Mouse (Mus musculus): ENCODE data around the gene Slc6a11. TPM values are rescaled to one million over a fixed set of nuclear protein-coding genes. Genes with fewer than 3 reads are reported as not detected.

The Slc6a11 gene
- under 1 TPM in 1 of 2 experiments, not detected in 1; 0.13 TPM for total RNA-seq (2021)
- long read RNA-seq, experiment 1, result 0 reads
- long read RNA-seq, experiment 2, result 0 reads

GRCm38 (mm10) chr6:114131122-114131872 is at the start of gene Slc6a11:
Slc6a11 (plus strand) TSS chr6:114131241.
- peak; percentile 5 to 6 for DNase-seq

GRCm38 (mm10) chr6:114087106-114087505 is 43.9 kb upstream of the Slc6a11 start:
- peak; percentile 41 to 66 for DNase-seq

GRCm38 (mm10) chr6:114089626-114090025 is 41.4 kb upstream of the Slc6a11 start:
- DNase-seq, result peak; percentile 47 to 52

GRCm38 (mm10) chr6:114092216-114092615 is 38.8 kb upstream of the Slc6a11 start:
- DNase-seq, result no peak

- no peak for DNase-seq
Observed at GRCm38 (mm10) chr6:114094251-114094650, 36.8 kb upstream of the Slc6a11 start.

- DNase-seq, result no peak
Observed at GRCm38 (mm10) chr6:114096574-114096973, 34.5 kb upstream of the Slc6a11 start.

- no peak for DNase-seq
Observed at GRCm38 (mm10) chr6:114101923-114102322, 29.1 kb upstream of the Slc6a11 start.

- DNase-seq, result no peak
Observed at GRCm38 (mm10) chr6:114119507-114119906, 11.5 kb upstream of the Slc6a11 start.

GRCm38 (mm10) chr6:114125530-114125929 is 5.5 kb upstream of the Slc6a11 start:
- DNase-seq, result no peak

- DNase-seq, result no peak
Observed at GRCm38 (mm10) chr6:114132472-114132871, 1.4 kb downstream of the Slc6a11 start.

GRCm38 (mm10) chr6:114132916-114133315 is 1.9 kb downstream of the Slc6a11 start:
- no peak for DNase-seq

GRCm38 (mm10) chr6:114138970-114139369 is 7.9 kb downstream of the Slc6a11 start:
- no peak for DNase-seq

GRCm38 (mm10) chr6:114141481-114141880 is 10.4 kb downstream of the Slc6a11 start:
- DNase-seq, result no peak

- DNase-seq, result no peak
Observed at GRCm38 (mm10) chr6:114142480-114142879, 11.4 kb downstream of the Slc6a11 start.

GRCm38 (mm10) chr6:114143544-114143943 is 12.5 kb downstream of the Slc6a11 start:
- no peak for DNase-seq

- no peak for DNase-seq
Observed at GRCm38 (mm10) chr6:114144447-114145105, 13.5 kb downstream of the Slc6a11 start.

GRCm38 (mm10) chr6:114145650-114146329 is 14.7 kb downstream of the Slc6a11 start:
- DNase-seq, result no peak

GRCm38 (mm10) chr6:114155720-114156119 is 24.7 kb downstream of the Slc6a11 start:
- DNase-seq, result no peak

GRCm38 (mm10) chr6:114158811-114159210 is 27.8 kb downstream of the Slc6a11 start:
- DNase-seq, result no peak

GRCm38 (mm10) chr6:114160732-114161131 is 29.7 kb downstream of the Slc6a11 start:
- no peak for DNase-seq

GRCm38 (mm10) chr6:114174052-114174397 is 43.0 kb downstream of the Slc6a11 start:
- DNase-seq, result no peak

- DNase-seq, result no peak
Observed at GRCm38 (mm10) chr6:114174398-114175140, 43.5 kb downstream of the Slc6a11 start.

Measured in adrenal gland, postnatal 36 days (tissue).